Comparison of ENCODE assay signal across 9 mouse cellular contexts in genomic region chr8:124070363-124071324, GRCm38 (mm10). TPM values are rescaled to one million over a fixed set of nuclear protein-coding genes. Genes with fewer than 3 reads are reported as not detected.
DNase-seq lines count a peak whose midpoint lies in the region; ATAC-seq and TF ChIP-seq lines count a peak whose summit lies in the region.
"Had no signal": no experiment of that assay in that cellular context is flagged by ENCODE, and none has a peak within 500 bp of the region (broad histone marks: within the 10 kb centered on the region; RNA-seq: fewer than 3 reads in every experiment).

No protein-coding gene starts in this region.

- no peak overlapping the region for H3K4me3 ChIP-seq in forebrain, embryonic 10.5 days
- H3K4me3 ChIP-seq in forebrain, embryonic 11.5 days (ENCODE audit: low read depth, low read length) = no peak overlapping the region
- no peak overlapping the region for H3K4me3 ChIP-seq in forebrain, embryonic 12.5 days (replicated peaks)
- H3K4me3 ChIP-seq in kidney, postnatal 0 days (replicated peaks; ENCODE audit: low read depth, low read length) = no peak overlapping the region
- H3K4me3 ChIP-seq in stomach, postnatal 0 days (ENCODE audit: low read depth, low read length) = no peak overlapping the region
- H3K4me3 ChIP-seq: erythroblast, embryonic 14.5 days had no signal

- ATAC-seq in forebrain, embryonic 11.5 days (replicated peaks; ENCODE audit: low FRiP score) = no peak
- peak; percentile 68; the same call in 1 of the 2 replicates for ATAC-seq in forebrain, embryonic 12.5 days (ENCODE audit: low FRiP score)
- no peak for ATAC-seq in kidney, postnatal 0 days (replicated peaks; ENCODE audit: low FRiP score, low read depth)
- ATAC-seq in megakaryocyte-erythroid progenitor cell, adult 5-6 weeks (replicated peaks; ENCODE audit: low FRiP score, low TSS enrichment, poor library complexity, severe bottlenecking) = peak; percentile 73
- no peak for ATAC-seq in stomach, postnatal 0 days (ENCODE audit: low FRiP score, low TSS enrichment)

- no peaks in the 10 kb centered on the region for H3K27me3 ChIP-seq in forebrain, embryonic 10.5 days (ENCODE audit: poor library complexity, severe bottlenecking)
- H3K27me3 ChIP-seq in forebrain, embryonic 11.5 days (ENCODE audit: control insufficient read depth, insufficient read depth, low read length) = no peaks in the 10 kb centered on the region
- H3K27me3 ChIP-seq in forebrain, embryonic 12.5 days = 0 out of 2 replicates have a peak, but pooled peaks cover 4% of the 10 kb centered on the region
- H3K27me3 ChIP-seq in kidney, postnatal 0 days (ENCODE audit: insufficient read depth, low read length) = no peaks in the 10 kb centered on the region
- H3K27me3 ChIP-seq in stomach, postnatal 0 days (ENCODE audit: control insufficient read depth, insufficient read depth, low read length) = no peaks in the 10 kb centered on the region

- H3K9ac ChIP-seq in forebrain, embryonic 11.5 days (ENCODE audit: low read length) = no peak overlapping the region
- H3K9ac ChIP-seq in forebrain, embryonic 12.5 days = no peak overlapping the region
- H3K9ac ChIP-seq in kidney, postnatal 0 days (ENCODE audit: low read depth, low read length) = no peak overlapping the region
- H3K9ac ChIP-seq in stomach, postnatal 0 days (ENCODE audit: low read length) = no peak overlapping the region

- no peaks in the 10 kb centered on the region for H3K9me3 ChIP-seq in forebrain, embryonic 10.5 days
- H3K9me3 ChIP-seq in forebrain, embryonic 11.5 days (ENCODE audit: control insufficient read depth, low read length) = no peaks in the 10 kb centered on the region
- H3K9me3 ChIP-seq in forebrain, embryonic 12.5 days = no peaks in the 10 kb centered on the region
- no peaks in the 10 kb centered on the region for H3K9me3 ChIP-seq in kidney, postnatal 0 days (replicated peaks; ENCODE audit: low read length)
- no peaks in the 10 kb centered on the region for H3K9me3 ChIP-seq in stomach, postnatal 0 days (ENCODE audit: control insufficient read depth, low read length)

- no peaks in the 10 kb centered on the region for H3K36me3 ChIP-seq in forebrain, embryonic 10.5 days (replicated peaks)
- H3K36me3 ChIP-seq in forebrain, embryonic 11.5 days (ENCODE audit: control insufficient read depth, insufficient read depth, low read length) = no peaks in the 10 kb centered on the region
- no peaks in the 10 kb centered on the region for H3K36me3 ChIP-seq in forebrain, embryonic 12.5 days (replicated peaks)
- no peaks in the 10 kb centered on the region for H3K36me3 ChIP-seq in kidney, postnatal 0 days (ENCODE audit: insufficient read depth, low read length)
- H3K36me3 ChIP-seq in stomach, postnatal 0 days (ENCODE audit: control insufficient read depth, insufficient read depth, low read length) = no peaks in the 10 kb centered on the region

- H3K27ac ChIP-seq in forebrain, embryonic 10.5 days = no peak overlapping the region; the same call in 1 of the 2 replicates
- H3K27ac ChIP-seq in forebrain, embryonic 11.5 days (ENCODE audit: low read depth, low read length) = no peak overlapping the region
- peak overlapping the region; percentile 79 for H3K27ac ChIP-seq in forebrain, embryonic 12.5 days
- no peak overlapping the region for H3K27ac ChIP-seq in kidney, postnatal 0 days
- no peak overlapping the region for H3K27ac ChIP-seq in stomach, postnatal 0 days (replicated peaks)

- peak; percentile 32 for DNase-seq in forebrain, embryonic 10.5 days (ENCODE audit: extremely low spot score, low spot score)
- no peak for DNase-seq in forebrain, embryonic 11.5 days (ENCODE audit: low spot score)
- DNase-seq in 416B (ENCODE audit: low read depth) = peak; percentile 26
- DNase-seq in kidney, postnatal 0 days (ENCODE audit: low spot score) = peak; percentile 42
- no peak for DNase-seq in stomach, postnatal 0 days (ENCODE audit: low spot score)
- DNase-seq in left cerebral cortex, adult 8-10 months (ENCODE audit: low spot score in 2 of 2) = no peak

- WGBS in forebrain, embryonic 10.5 days = 56% methylated on average over 18 of the region's 18 CpGs
- 45% methylated on average over 18 of the region's 18 CpGs for WGBS in forebrain, embryonic 11.5 days
- WGBS in forebrain, embryonic 12.5 days = 25% methylated on average over 18 of the region's 18 CpGs
- 25% methylated on average over 18 of the region's 18 CpGs for WGBS in kidney, postnatal 0 days
- WGBS in stomach, postnatal 0 days = 62% methylated on average over 18 of the region's 18 CpGs

- H3K4me1 ChIP-seq in forebrain, embryonic 10.5 days = peaks cover 15% of the 10 kb centered on the region
- no peaks in the 10 kb centered on the region for H3K4me1 ChIP-seq in forebrain, embryonic 11.5 days (replicated peaks; ENCODE audit: control insufficient read depth, insufficient read depth, low read length)
- peaks cover 19% of the 10 kb centered on the region for H3K4me1 ChIP-seq in forebrain, embryonic 12.5 days
- no peaks in the 10 kb centered on the region for H3K4me1 ChIP-seq in kidney, postnatal 0 days (replicated peaks; ENCODE audit: insufficient read depth, low read length)
- no peaks in the 10 kb centered on the region for H3K4me1 ChIP-seq in stomach, postnatal 0 days (replicated peaks; ENCODE audit: control insufficient read depth, insufficient read depth)

- TF ChIP-seq EP300 in stomach, postnatal 0 days (optimal IDR thresholded peaks at IDR 0.05) = no peak

- TF ChIP-seq CTCF in kidney, postnatal 0 days (IDR thresholded peaks at IDR 0.05; ENCODE audit: low read depth) = no peak
- TF ChIP-seq CTCF in stomach, postnatal 0 days (IDR thresholded peaks at IDR 0.05; ENCODE audit: low read depth) = no peak

- no peak overlapping the region for H3K4me2 ChIP-seq in forebrain, embryonic 11.5 days (ENCODE audit: low read depth, low read length, severe bottlenecking)
- H3K4me2 ChIP-seq in forebrain, embryonic 12.5 days = no peak overlapping the region
- H3K4me2 ChIP-seq in kidney, postnatal 0 days (ENCODE audit: low read length) = no peak overlapping the region
- H3K4me2 ChIP-seq in stomach, postnatal 0 days (replicated peaks; ENCODE audit: low read depth) = no peak overlapping the region

RNA-seq across cellular contexts. Expression of gene Urb2, which starts 49.3 kb away (rescaled TPM):
- polyA plus RNA-seq in forebrain, embryonic 10.5 days (2016; fragmentation: Nextera tagmentation; extraction: Ambion mirVana) = 8.8 and 9.0 TPM in 2 replicates
- polyA plus RNA-seq in forebrain, embryonic 11.5 days (2014; fragmentation: Nextera tagmentation; extraction: Ambion mirVana) = 9.6 and 10.7 TPM in 2 replicates
- polyA plus RNA-seq in forebrain, embryonic 12.5 days (2016; fragmentation: Nextera tagmentation; extraction: Ambion mirVana) = 6.5 and 7.7 TPM in 2 replicates
- polyA plus RNA-seq in kidney, postnatal 0 days (2015; fragmentation: Nextera tagmentation; extraction: Ambion mirVana) = 2.0 and 2.2 TPM in 2 replicates
- total RNA-seq in megakaryocyte-erythroid progenitor cell, adult 5-6 weeks (2014; fragmentation: Nextera tagmentation) = 25.4 and 36.2 TPM in 2 replicates
- 28.0 and 28.1 TPM in 2 replicates for total RNA-seq in megakaryocyte-erythroid progenitor cell, adult 5-6 weeks (2017)
- polyA plus RNA-seq in stomach, postnatal 0 days (2015; fragmentation: Nextera tagmentation; extraction: Ambion mirVana) = 1.2 and 1.6 TPM in 2 replicates
- total RNA-seq in left cerebral cortex, adult 8-10 months (2022) = 10 to 100 TPM; 11.1 to 12.9 (median 12.1) TPM

RNA-seq across cellular contexts. Expression of gene Taf5l, which starts 49.4 kb away (rescaled TPM):
- polyA plus RNA-seq in forebrain, embryonic 10.5 days (2016; fragmentation: Nextera tagmentation; extraction: Ambion mirVana) = 47.6 and 48.8 TPM in 2 replicates
- 45.9 and 47.6 TPM in 2 replicates for polyA plus RNA-seq in forebrain, embryonic 11.5 days (2014; fragmentation: Nextera tagmentation; extraction: Ambion mirVana)
- polyA plus RNA-seq in forebrain, embryonic 12.5 days (2016; fragmentation: Nextera tagmentation; extraction: Ambion mirVana) = 38.7 and 39.8 TPM in 2 replicates
- polyA plus RNA-seq in kidney, postnatal 0 days (2015; fragmentation: Nextera tagmentation; extraction: Ambion mirVana) = 30.0 and 32.5 TPM in 2 replicates
- total RNA-seq in megakaryocyte-erythroid progenitor cell, adult 5-6 weeks (2014; fragmentation: Nextera tagmentation) = 58.2 and 60.6 TPM in 2 replicates
- total RNA-seq in megakaryocyte-erythroid progenitor cell, adult 5-6 weeks (2017) = 34.3 and 52.8 TPM in 2 replicates
- 18.0 and 21.0 TPM in 2 replicates for polyA plus RNA-seq in stomach, postnatal 0 days (2015; fragmentation: Nextera tagmentation; extraction: Ambion mirVana)
- total RNA-seq in left cerebral cortex, adult 8-10 months (2022) = 10 to 100 TPM; 22.1 to 23.0 (median 22.5) TPM

Comparison
In these comparisons a context has a peak if more than half of its experiments do, and no peak if none do; other contexts are left out.
1. DNase-seq: peak in forebrain, embryonic 10.5 days (single experiment), 416B (single experiment) and kidney, postnatal 0 days (single experiment); none in forebrain, embryonic 11.5 days (single experiment), stomach, postnatal 0 days (single experiment) and left cerebral cortex, adult 8-10 months (0 of 2).
2. ATAC-seq: peak in forebrain, embryonic 12.5 days (single experiment) and megakaryocyte-erythroid progenitor cell, adult 5-6 weeks (single experiment); none in forebrain, embryonic 11.5 days (single experiment), kidney, postnatal 0 days (single experiment) and stomach, postnatal 0 days (single experiment).